ENCODE assay signal across 7 mouse cellular contexts in the genomic region with DNA sequence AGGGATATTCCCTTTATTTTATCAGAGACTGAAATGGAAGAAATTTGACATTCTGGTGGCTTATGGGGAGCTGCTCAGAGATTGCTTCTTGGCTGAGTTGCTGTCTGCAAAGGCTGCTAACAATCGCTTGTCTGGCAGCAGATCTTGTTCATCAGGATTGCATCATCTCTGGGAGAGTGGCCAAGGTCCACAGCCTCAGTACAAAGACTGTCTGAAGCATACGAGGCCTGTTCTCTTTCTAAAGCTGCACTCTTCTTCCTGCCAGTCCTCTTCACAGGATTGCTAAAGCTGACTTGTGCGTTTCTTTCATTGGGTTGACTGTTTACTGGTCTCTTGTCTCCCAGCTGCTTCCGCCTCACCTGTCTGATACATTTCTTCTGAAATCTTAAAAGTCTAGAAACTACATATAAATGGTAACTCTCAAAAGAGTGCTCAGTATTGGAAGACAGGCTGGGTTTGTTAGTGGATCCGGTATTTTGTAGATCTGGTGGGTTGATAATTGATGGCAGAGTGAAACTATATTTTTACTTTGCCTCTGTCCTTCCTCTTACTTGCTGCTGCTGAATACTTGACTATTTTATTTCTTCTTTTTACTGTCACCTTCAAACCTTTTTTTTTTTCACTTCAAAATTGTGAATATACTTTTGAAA. TPM values are rescaled to one million over a fixed set of nuclear protein-coding genes. Genes with fewer than 3 reads are reported as not detected.
DNase-seq lines count a peak whose midpoint lies in the region; ATAC-seq lines count a peak whose summit lies in the region.

No protein-coding gene starts in this region.

- H3K27me3 ChIP-seq in intestine, embryonic 14.5 days (replicated peaks; ENCODE audit: control insufficient read depth, insufficient read depth, low read length): no peaks in the 10 kb centered on the region
- H3K27me3 ChIP-seq in megakaryocyte, embryonic 14.5 days (replicated peaks): no peaks in the 10 kb centered on the region

- H3K4me1 ChIP-seq in intestine, embryonic 14.5 days (replicated peaks; ENCODE audit: control insufficient read depth, insufficient read depth, low read length): peaks cover 25% of the 10 kb centered on the region
- peaks cover 79% of the 10 kb centered on the region for H3K4me1 ChIP-seq in megakaryocyte, embryonic 14.5 days

- peak overlapping the region; percentile 39 for H3K4me2 ChIP-seq in intestine, embryonic 14.5 days (ENCODE audit: low read length)

- no peaks in the 10 kb centered on the region for H3K9me3 ChIP-seq in intestine, embryonic 14.5 days (ENCODE audit: control insufficient read depth, low read length)
- no peaks in the 10 kb centered on the region for H3K9me3 ChIP-seq in megakaryocyte, embryonic 14.5 days

- peak overlapping the region; percentile 87 for H3K27ac ChIP-seq in intestine, embryonic 14.5 days (ENCODE audit: low read depth)

- H3K9ac ChIP-seq in intestine, embryonic 14.5 days (ENCODE audit: low read length): no peak overlapping the region

- H3K36me3 ChIP-seq in intestine, embryonic 14.5 days (ENCODE audit: control insufficient read depth, insufficient read depth, low read length): 0 out of 2 replicates have a peak, but pooled peaks cover under 1% of the 10 kb centered on the region
- peaks cover 20% of the 10 kb centered on the region for H3K36me3 ChIP-seq in megakaryocyte, embryonic 14.5 days (replicated peaks; ENCODE audit: low read length)

- WGBS in intestine, embryonic 14.5 days: 17% methylated on average over 5 of the region's 5 CpGs

- ATAC-seq in intestine, embryonic 14.5 days (replicated peaks; ENCODE audit: low FRiP score, low TSS enrichment, low read depth): peak; percentile 84

- H3K4me3 ChIP-seq in intestine, embryonic 14.5 days (ENCODE audit: low read depth, low read length): no peak overlapping the region; the same call in 1 of the 2 replicates
- H3K4me3 ChIP-seq in megakaryocyte, embryonic 14.5 days (replicated peaks): peak overlapping the region; percentile 59

- peak; percentile 99 for DNase-seq in adipocyte (ENCODE audit: low spot score)
- DNase-seq in cerebellum, adult 9-10 months: peak; percentile 96
- DNase-seq in gastrocnemius, postnatal 25 days: peak; percentile 88
- peak; percentile 84 for DNase-seq in intestine, embryonic 14.5 days (ENCODE audit: low spot score)
- peak; percentile 56 to 88 for DNase-seq in left cerebral cortex, adult 8-10 months (ENCODE audit: low spot score in 2 of 2)
- peak; percentile 92 for DNase-seq in skeletal muscle tissue, adult 2 months (ENCODE audit: low read depth, low spot score)

RNA-seq across cellular contexts. Expression of a gene that starts 22.6 kb away (rescaled TPM):
- total RNA-seq in gastrocnemius, postnatal 25 days (2021): 10 to 100 TPM; 23.0 to 26.0 TPM
- 90.0 and 91.5 TPM in 2 replicates for polyA plus RNA-seq in intestine, embryonic 14.5 days (2014; fragmentation: Nextera tagmentation; extraction: Ambion mirVana)
- total RNA-seq in left cerebral cortex, adult 8-10 months (2022): 100 to 1,000 TPM; 107 to 112 (median 109) TPM
- 5.5 and 15.2 TPM in 2 replicates for polyA plus RNA-seq in megakaryocyte, embryonic 14.5 days (2012; ENCODE audit: insufficient read depth, low replicate concordance)

RNA-seq across cellular contexts. Expression of a gene that starts 53.7 kb away (rescaled TPM):
- 10 to 100 TPM; 13.6 to 14.6 TPM for total RNA-seq in gastrocnemius, postnatal 25 days (2021)
- polyA plus RNA-seq in intestine, embryonic 14.5 days (2014; fragmentation: Nextera tagmentation; extraction: Ambion mirVana): 48.2 and 48.9 TPM in 2 replicates
- 10 to 100 TPM; 25.3 to 30.8 (median 27.7) TPM for total RNA-seq in left cerebral cortex, adult 8-10 months (2022)
- 5.0 TPM in 1 of 2 replicates, not detected in the other for polyA plus RNA-seq in megakaryocyte, embryonic 14.5 days (2012; ENCODE audit: insufficient read depth, low replicate concordance)
